Mouse (Mus musculus): Measurements from ENCODE around the gene Slc28a1. TPM values are rescaled to one million over a fixed set of nuclear protein-coding genes. Genes with fewer than 3 reads are reported as not detected.
A peak's percentile ranks its signal among the peaks of the same experiment; 100 is the strongest.
"Not testable (repeated sequence)": the region's sequence is repeated elsewhere in the genome, so short reads cannot be mapped to it uniquely, and the experiment has no call there.

The Slc28a1 gene
- polyA plus RNA-seq, 1 experiment from 2014 or later, result 0.06 TPM

- no peak overlapping the region for H3K4me3 ChIP-seq
- H3K9me3 ChIP-seq, result no peaks in the 10 kb centered on the region
- H3K27ac ChIP-seq, result no peak overlapping the region
- no peaks in the 10 kb centered on the region for H3K27me3 ChIP-seq
- H3K4me1 ChIP-seq, result no peaks in the 10 kb centered on the region
- H3K4me2 ChIP-seq (replicated peaks), result no peak overlapping the region
- H3K9ac ChIP-seq, result no peak overlapping the region
- ATAC-seq (ENCODE audit: low FRiP score, low read depth), result no peak
- 81% methylated on average over 7 of the region's 7 CpGs for WGBS
- no peaks in the 10 kb centered on the region for H3K36me3 ChIP-seq
Observed at GRCm38 (mm10) chr7:81152826-81153225, 38.2 kb downstream of the Slc28a1 start.

- Histone ChIP-seq H3K27ac (no peak overlapping the region), H3K9ac (no peak overlapping the region), H3K27me3 (no peaks in the 10 kb centered on the region), H3K4me1 (no peaks in the 10 kb centered on the region), H3K9me3 (no peaks in the 10 kb centered on the region), H3K36me3 (no peaks in the 10 kb centered on the region), H3K4me3 (no peak overlapping the region), H3K4me2 (replicated peaks) (no peak overlapping the region)
- WGBS, result 87% methylated on average over 6 of the region's 6 CpGs
- ATAC-seq (ENCODE audit: low FRiP score, low read depth), result no peak
Observed at GRCm38 (mm10) chr7:81153327-81153726, 38.7 kb downstream of the Slc28a1 start.

GRCm38 (mm10) chr7:81154244-81154643 lies 39.6 kb downstream of the Slc28a1 start:
- not testable (repeated sequence) for H3K36me3 ChIP-seq; H3K27me3 ChIP-seq; H3K4me3 ChIP-seq; ATAC-seq (ENCODE audit: low FRiP score, low read depth); H3K9me3 ChIP-seq; H3K4me2 ChIP-seq (replicated peaks); H3K27ac ChIP-seq; H3K9ac ChIP-seq; H3K4me1 ChIP-seq

- peak; percentile 24; the same call in 1 of the 2 replicates for ATAC-seq (ENCODE audit: low FRiP score, low read depth)
- H3K4me3 ChIP-seq, result no peak overlapping the region
- 2% methylated on average over 3 of the region's 3 CpGs for WGBS
- H3K4me1 ChIP-seq, result no peaks in the 10 kb centered on the region
- H3K9me3 ChIP-seq, result no peaks in the 10 kb centered on the region
- no peaks in the 10 kb centered on the region for H3K36me3 ChIP-seq
- H3K9ac ChIP-seq, result no peak overlapping the region
- H3K27me3 ChIP-seq, result no peaks in the 10 kb centered on the region
- H3K27ac ChIP-seq, result no peak overlapping the region
- 0 out of 2 replicates have a peak overlapping the region, but pooled peaks have one; percentile 21 for H3K4me2 ChIP-seq (replicated peaks)
Observed at GRCm38 (mm10) chr7:81154960-81155359, 40.4 kb downstream of the Slc28a1 start.

- no peak for ATAC-seq (ENCODE audit: low FRiP score, low read depth)
- Histone ChIP-seq H3K9me3 (no peaks in the 10 kb centered on the region), H3K4me1 (no peaks in the 10 kb centered on the region), H3K4me2 (replicated peaks) (no peak overlapping the region), H3K9ac (no peak overlapping the region), H3K27me3 (no peaks in the 10 kb centered on the region), H3K4me3 (no peak overlapping the region), H3K27ac (no peak overlapping the region), H3K36me3 (no peaks in the 10 kb centered on the region)
- 40% methylated on average over 7 of the region's 7 CpGs for WGBS
Observed at GRCm38 (mm10) chr7:81158933-81159332, 44.3 kb downstream of the Slc28a1 start.

- H3K4me2 ChIP-seq (replicated peaks), result no peak overlapping the region
- H3K4me1 ChIP-seq, result no peaks in the 10 kb centered on the region
- no peak overlapping the region for H3K27ac ChIP-seq
- WGBS, result 74% methylated on average over 9 of the region's 9 CpGs
- H3K27me3 ChIP-seq, result no peaks in the 10 kb centered on the region
- no peak overlapping the region for H3K9ac ChIP-seq
- H3K36me3 ChIP-seq, result no peaks in the 10 kb centered on the region
- no peaks in the 10 kb centered on the region for H3K9me3 ChIP-seq
- no peak for ATAC-seq (ENCODE audit: low FRiP score, low read depth)
- no peak overlapping the region for H3K4me3 ChIP-seq
Observed at GRCm38 (mm10) chr7:81161666-81162065, 47.1 kb downstream of the Slc28a1 start.

GRCm38 (mm10) chr7:81162345-81162744 lies 47.7 kb downstream of the Slc28a1 start:
- no peak overlapping the region for H3K27ac ChIP-seq
- H3K9me3 ChIP-seq, result no peaks in the 10 kb centered on the region
- no peaks in the 10 kb centered on the region for H3K27me3 ChIP-seq
- ATAC-seq (ENCODE audit: low FRiP score, low read depth), result no peak
- H3K9ac ChIP-seq, result no peak overlapping the region
- no peak overlapping the region for H3K4me2 ChIP-seq (replicated peaks)
- no peak overlapping the region for H3K4me3 ChIP-seq
- H3K4me1 ChIP-seq, result no peaks in the 10 kb centered on the region
- 34% methylated on average over 4 of the region's 4 CpGs for WGBS
- no peaks in the 10 kb centered on the region for H3K36me3 ChIP-seq

- H3K9ac ChIP-seq, result no peak overlapping the region
- no peaks in the 10 kb centered on the region for H3K9me3 ChIP-seq
- no peaks in the 10 kb centered on the region for H3K4me1 ChIP-seq
- no peak overlapping the region for H3K4me2 ChIP-seq (replicated peaks)
- WGBS, result 61% methylated on average over 7 of the region's 7 CpGs
- no peak for ATAC-seq (ENCODE audit: low FRiP score, low read depth)
- H3K36me3 ChIP-seq, result no peaks in the 10 kb centered on the region
- H3K4me3 ChIP-seq, result no peak overlapping the region
- no peaks in the 10 kb centered on the region for H3K27me3 ChIP-seq
- no peak overlapping the region for H3K27ac ChIP-seq
Observed at GRCm38 (mm10) chr7:81164411-81164810, 49.8 kb downstream of the Slc28a1 start.

GRCm38 (mm10) chr7:81167124-81167523 lies 52.5 kb downstream of the Slc28a1 start:
- no peaks in the 10 kb centered on the region for H3K27me3 ChIP-seq
- H3K9me3 ChIP-seq, result no peaks in the 10 kb centered on the region
- no peak overlapping the region for H3K9ac ChIP-seq
- 33% methylated on average over 3 of the region's 3 CpGs for WGBS
- no peaks in the 10 kb centered on the region for H3K4me1 ChIP-seq
- H3K36me3 ChIP-seq, result no peaks in the 10 kb centered on the region
- no peak overlapping the region for H3K4me2 ChIP-seq (replicated peaks)
- no peak overlapping the region for H3K27ac ChIP-seq
- no peak for ATAC-seq (ENCODE audit: low FRiP score, low read depth)
- H3K4me3 ChIP-seq, result no peak overlapping the region

- 70% methylated on average over 7 of the region's 7 CpGs for WGBS
- no peak overlapping the region for H3K27ac ChIP-seq
- ATAC-seq (ENCODE audit: low FRiP score, low read depth), result no peak
- no peaks in the 10 kb centered on the region for H3K4me1 ChIP-seq
- H3K36me3 ChIP-seq, result no peaks in the 10 kb centered on the region
- no peak overlapping the region for H3K9ac ChIP-seq
- no peak overlapping the region for H3K4me3 ChIP-seq
- H3K4me2 ChIP-seq (replicated peaks), result no peak overlapping the region
- H3K9me3 ChIP-seq, result peaks cover 6% of the 10 kb centered on the region; the same call in 1 of the 2 replicates
- H3K27me3 ChIP-seq, result no peaks in the 10 kb centered on the region
Observed at GRCm38 (mm10) chr7:81169351-81169750, 54.8 kb downstream of the Slc28a1 start.

- 0 out of 2 replicates have a peak, but pooled peaks cover under 1% of the 10 kb centered on the region for H3K4me1 ChIP-seq
- H3K36me3 ChIP-seq, result no peaks in the 10 kb centered on the region
- no peak overlapping the region for H3K4me2 ChIP-seq (replicated peaks)
- 91% methylated on average over 2 of the region's 2 CpGs for WGBS
- H3K9ac ChIP-seq, result no peak overlapping the region
- peaks cover 6% of the 10 kb centered on the region; the same call in 1 of the 2 replicates for H3K9me3 ChIP-seq
- no peaks in the 10 kb centered on the region for H3K27me3 ChIP-seq
- H3K27ac ChIP-seq, result no peak overlapping the region
- ATAC-seq (ENCODE audit: low FRiP score, low read depth), result no peak
- H3K4me3 ChIP-seq, result no peak overlapping the region
Observed at GRCm38 (mm10) chr7:81173931-81174330, 59.3 kb downstream of the Slc28a1 start.

GRCm38 (mm10) chr7:81174654-81175053 lies 60.1 kb downstream of the Slc28a1 start:
- Histone ChIP-seq H3K27ac (no peak overlapping the region), H3K36me3 (no peaks in the 10 kb centered on the region), H3K4me1 (0 out of 2 replicates have a peak, but pooled peaks cover 6% of the 10 kb centered on the region), H3K9ac (no peak overlapping the region), H3K27me3 (no peaks in the 10 kb centered on the region), H3K9me3 (peaks cover 6% of the 10 kb centered on the region; the same call in 1 of the 2 replicates), H3K4me2 (replicated peaks) (no peak overlapping the region), H3K4me3 (no peak overlapping the region)
- no peak for ATAC-seq (ENCODE audit: low FRiP score, low read depth)
- WGBS, result 85% methylated on average over 5 of the region's 5 CpGs

- Histone ChIP-seq H3K27me3 (no peaks in the 10 kb centered on the region), H3K4me2 (replicated peaks) (no peak overlapping the region), H3K4me3 (no peak overlapping the region), H3K9ac (no peak overlapping the region), H3K4me1 (0 out of 2 replicates have a peak, but pooled peaks cover 6% of the 10 kb centered on the region), H3K27ac (no peak overlapping the region), H3K9me3 (peaks cover 6% of the 10 kb centered on the region; the same call in 1 of the 2 replicates), H3K36me3 (no peaks in the 10 kb centered on the region)
- ATAC-seq (ENCODE audit: low FRiP score, low read depth), result no peak
- WGBS, result 39% methylated on average over 5 of the region's 5 CpGs
Observed at GRCm38 (mm10) chr7:81176187-81176769, 61.7 kb downstream of the Slc28a1 start.
